Mouse (Mus musculus): ENCODE measurements around the gene Gm20388.
A peak's percentile ranks its signal among the peaks of the same experiment; 100 is the strongest.

DNA sequence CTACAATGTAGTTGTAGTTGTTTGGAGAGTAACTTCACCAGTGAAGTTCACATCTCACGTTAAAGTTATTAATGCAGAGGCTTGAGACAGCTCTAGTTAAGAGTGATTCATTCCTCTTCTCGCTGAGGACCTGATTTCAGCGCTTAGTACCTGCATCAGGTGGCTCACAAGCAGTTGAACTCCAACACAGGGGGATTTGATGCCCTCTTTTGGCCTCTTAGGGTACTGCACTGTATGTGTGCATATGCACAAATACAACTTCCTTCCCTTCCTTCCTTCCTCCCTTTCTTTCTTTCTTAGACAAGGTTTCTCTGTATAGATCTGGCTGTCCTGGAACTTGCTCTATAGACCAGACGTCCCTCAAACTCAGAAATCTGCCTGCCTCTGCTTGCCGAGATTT is 1763.9 kb downstream of the Gm20388 start:
- no peak for TF ChIP-seq POLR2A (IDR thresholded peaks at IDR 0.05; ENCODE audit: low read depth, low read length)
- peak; percentile 65 for TF ChIP-seq CTCF (conservative IDR thresholded peaks at IDR 0.05; ENCODE audit: insufficient read depth, insufficient read length, low read depth, low read length)

Data from kidney, adult 2 months (tissue).